Comparison of ENCODE assay signal across 19 mouse cellular contexts in genomic region chr1:178819060-178819459, GRCm38 (mm10).
"Had no signal": no experiment of that assay in that cellular context is flagged by ENCODE, and none has a peak within 500 bp of the region (broad histone marks: within the 10 kb centered on the region; RNA-seq: fewer than 3 reads in every experiment).

No protein-coding gene starts in this region.

- H3K4me1 ChIP-seq: liver, embryonic 13.5 days had no signal

- H3K4me2 ChIP-seq: liver, embryonic 13.5 days; midbrain, embryonic 12.5 days; neural tube, embryonic 12.5 days; neural tube, embryonic 15.5 days had no signal

- H3K27me3 ChIP-seq: liver, embryonic 13.5 days had no signal

- DNase-seq: kidney, adult 2 months; kidney, postnatal 25 days; liver, embryonic 13.5 days; lung, adult 2 months; lung, postnatal 14 days; lung, postnatal 4 days; right cerebral cortex, adult 18-20 months; right cerebral cortex, postnatal 14 days; right cerebral cortex, postnatal 4 days; thymus, adult 2 months; thymus, postnatal 14 days; thymus, postnatal 4 days had no signal

- H3K9ac ChIP-seq: liver, embryonic 13.5 days; midbrain, embryonic 12.5 days; neural tube, embryonic 12.5 days; neural tube, embryonic 15.5 days had no signal

- ATAC-seq: intestine, postnatal 0 days; midbrain, embryonic 16.5 days had no signal

- H3K27ac ChIP-seq: kidney, postnatal 0 days; liver, embryonic 13.5 days; midbrain, embryonic 12.5 days; neural tube, embryonic 12.5 days; neural tube, embryonic 15.5 days; stomach, postnatal 0 days had no signal

- H3K4me3 ChIP-seq: liver, embryonic 13.5 days; midbrain, embryonic 12.5 days; neural tube, embryonic 12.5 days; neural tube, embryonic 15.5 days had no signal

- H3K9me3 ChIP-seq: liver, embryonic 13.5 days; midbrain, embryonic 12.5 days; neural tube, embryonic 12.5 days; neural tube, embryonic 15.5 days had no signal

- H3K36me3 ChIP-seq: liver, embryonic 13.5 days; midbrain, embryonic 12.5 days; neural tube, embryonic 12.5 days; neural tube, embryonic 15.5 days had no signal
